Mouse (Mus musculus) c-Kit-positive CD71-positive TER-119-positive erythroid progenitor cells, embryonic 14.5 days (primary cell): ENCODE measurements around the gene Syk.
A peak's percentile ranks its signal among the peaks of the same experiment; 100 is the strongest.

ENCODE experiments used
- DNase-seq: peaks from one replicate; pipeline ENCODE4 v3.0.0-alpha.2; 2013; ENCODE audit warnings: low spot score

Syk gene

GRCm38 (mm10) chr13:52582878-52583661 lies at the start of gene Syk:
Gene Syk (plus strand): TSS chr13:52583173.
- no peak for DNase-seq

GRCm38 (mm10) chr13:52533644-52534043 lies 49.3 kb upstream of the Syk start:
- no peak for DNase-seq

DNA sequence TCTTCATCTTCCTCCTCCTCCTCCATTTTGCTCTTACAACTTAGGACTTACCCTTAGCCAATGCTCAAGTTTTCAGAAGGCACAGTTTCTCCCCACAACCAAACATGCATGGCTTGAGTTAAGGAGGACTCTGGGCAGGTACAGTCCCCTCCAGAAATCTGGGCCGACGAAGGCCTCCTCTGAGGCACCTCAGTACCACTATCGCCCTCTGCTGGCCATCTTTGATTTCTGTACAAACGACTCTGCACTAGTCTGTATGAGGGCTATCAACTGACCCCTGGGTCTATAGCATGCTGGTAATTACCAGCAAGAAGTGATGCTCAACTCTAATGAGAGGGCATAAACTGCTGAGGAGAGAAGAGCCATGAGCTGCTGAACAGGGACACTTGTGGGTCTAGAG lies 47.4 kb upstream of the Syk start:
- peak; percentile 25 for DNase-seq

GRCm38 (mm10) chr13:52537754-52538587 lies 45.0 kb upstream of the Syk start:
- DNase-seq = no peak

DNA sequence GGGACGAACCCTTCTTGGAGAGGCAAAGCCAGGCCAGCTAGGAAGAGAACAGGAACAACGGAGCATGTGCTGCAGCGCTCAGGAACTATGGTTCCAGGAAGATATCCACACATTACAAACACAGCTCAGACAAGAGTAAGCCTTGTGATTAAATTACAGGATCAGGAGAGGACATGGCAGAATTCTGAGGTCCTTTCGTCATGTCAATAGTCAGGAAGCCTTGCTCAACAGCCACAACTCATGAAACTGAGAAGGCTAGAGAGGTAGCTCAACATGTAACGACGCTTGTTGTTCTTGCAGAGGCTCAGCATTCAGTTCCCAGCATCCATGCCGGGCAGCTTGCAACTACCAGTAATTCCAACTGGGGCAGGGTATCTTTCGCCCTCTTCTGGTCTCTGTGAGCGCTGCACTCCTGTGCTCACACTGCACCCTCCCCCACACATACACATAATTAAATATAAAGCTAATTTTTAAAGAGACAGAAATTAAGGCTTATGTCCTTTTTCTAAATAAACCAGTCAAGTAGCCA lies 44.3 kb upstream of the Syk start:
- no peak for DNase-seq

DNA sequence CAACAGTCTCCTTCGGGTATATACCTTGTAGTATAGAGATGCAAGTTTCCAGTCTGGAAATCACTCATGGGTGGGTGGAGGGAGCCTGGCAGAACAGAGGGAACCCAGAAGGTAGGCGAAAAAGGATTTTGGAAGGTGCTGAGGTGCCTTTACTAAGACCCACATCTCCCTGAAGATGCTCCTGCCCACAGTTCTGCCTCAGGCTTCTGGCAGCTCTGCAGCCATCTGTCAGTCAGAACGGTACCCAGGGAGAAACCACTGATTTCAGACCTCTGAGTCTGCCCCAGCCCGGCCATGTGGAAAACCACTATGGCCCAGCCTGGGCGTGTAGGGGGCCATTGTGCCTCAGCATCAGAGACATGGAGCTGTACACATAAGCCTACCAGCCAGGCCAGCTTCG lies 43.5 kb upstream of the Syk start:
- no peak for DNase-seq

DNA sequence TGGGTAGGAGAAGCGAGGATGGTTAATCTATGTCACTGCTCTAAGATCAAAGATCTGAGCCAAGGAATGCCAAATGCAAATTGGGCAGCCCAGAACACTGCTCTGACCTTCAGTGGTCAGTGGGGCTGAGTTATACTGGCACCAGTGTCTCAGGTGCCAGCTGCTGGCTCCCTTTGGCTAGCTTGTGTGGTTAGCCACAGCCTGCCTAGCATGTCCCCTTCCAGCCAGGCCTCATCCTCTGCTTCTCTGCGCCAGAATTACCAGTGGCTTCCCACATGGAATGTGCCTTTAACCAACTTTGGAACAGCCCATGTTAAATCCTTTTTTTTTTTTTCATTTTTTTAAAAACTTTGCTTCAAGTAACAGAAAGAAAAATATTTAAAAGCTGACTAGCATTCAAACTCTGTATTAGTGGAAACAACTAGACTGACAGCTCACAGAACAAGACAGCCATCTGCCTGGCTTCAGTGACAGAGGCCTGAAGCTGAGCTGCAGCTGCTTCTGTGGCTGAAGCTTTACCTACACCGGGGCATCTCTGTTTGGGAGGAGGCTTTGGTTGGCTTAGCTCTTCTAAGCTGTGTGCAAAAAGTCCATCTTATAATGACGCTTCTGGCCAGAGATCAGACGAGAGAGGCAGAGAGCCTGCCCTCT lies 41.5 kb upstream of the Syk start:
- no peak for DNase-seq

GRCm38 (mm10) chr13:52542036-52542526 lies 40.9 kb upstream of the Syk start:
- no peak for DNase-seq

- no peak for DNase-seq
These were observed 40.3 kb upstream of the Syk start for GRCm38 (mm10) chr13:52542636-52543035.

DNA sequence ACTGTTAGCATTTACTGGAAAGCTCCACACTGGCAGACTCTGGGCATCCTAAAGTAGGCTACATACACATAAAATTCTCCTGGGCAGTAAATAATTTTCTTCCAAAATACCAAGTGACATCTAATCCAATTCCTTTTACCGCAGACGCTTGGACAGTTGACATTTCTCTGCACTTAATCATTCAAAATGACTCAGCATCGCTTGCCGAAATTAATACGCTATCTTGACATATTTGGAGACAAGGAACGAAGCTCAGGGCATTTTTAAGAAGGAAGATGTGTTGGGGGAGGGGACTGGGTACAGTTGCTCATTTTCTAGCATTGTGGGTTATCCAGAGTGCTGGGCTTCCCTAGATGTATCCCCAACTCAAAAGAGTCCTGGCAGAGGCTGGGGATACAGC lies 36.7 kb upstream of the Syk start:
- DNase-seq = no peak

- DNase-seq = no peak
These were observed 32.2 kb upstream of the Syk start for GRCm38 (mm10) chr13:52550690-52551193.

GRCm38 (mm10) chr13:52551275-52551674 lies 31.7 kb upstream of the Syk start:
- no peak for DNase-seq

GRCm38 (mm10) chr13:52552822-52553477 lies 30.0 kb upstream of the Syk start:
- DNase-seq = no peak

GRCm38 (mm10) chr13:52554722-52555121 lies 28.3 kb upstream of the Syk start:
- no peak for DNase-seq

GRCm38 (mm10) chr13:52557421-52557820 lies 25.6 kb upstream of the Syk start:
- DNase-seq = no peak

DNA sequence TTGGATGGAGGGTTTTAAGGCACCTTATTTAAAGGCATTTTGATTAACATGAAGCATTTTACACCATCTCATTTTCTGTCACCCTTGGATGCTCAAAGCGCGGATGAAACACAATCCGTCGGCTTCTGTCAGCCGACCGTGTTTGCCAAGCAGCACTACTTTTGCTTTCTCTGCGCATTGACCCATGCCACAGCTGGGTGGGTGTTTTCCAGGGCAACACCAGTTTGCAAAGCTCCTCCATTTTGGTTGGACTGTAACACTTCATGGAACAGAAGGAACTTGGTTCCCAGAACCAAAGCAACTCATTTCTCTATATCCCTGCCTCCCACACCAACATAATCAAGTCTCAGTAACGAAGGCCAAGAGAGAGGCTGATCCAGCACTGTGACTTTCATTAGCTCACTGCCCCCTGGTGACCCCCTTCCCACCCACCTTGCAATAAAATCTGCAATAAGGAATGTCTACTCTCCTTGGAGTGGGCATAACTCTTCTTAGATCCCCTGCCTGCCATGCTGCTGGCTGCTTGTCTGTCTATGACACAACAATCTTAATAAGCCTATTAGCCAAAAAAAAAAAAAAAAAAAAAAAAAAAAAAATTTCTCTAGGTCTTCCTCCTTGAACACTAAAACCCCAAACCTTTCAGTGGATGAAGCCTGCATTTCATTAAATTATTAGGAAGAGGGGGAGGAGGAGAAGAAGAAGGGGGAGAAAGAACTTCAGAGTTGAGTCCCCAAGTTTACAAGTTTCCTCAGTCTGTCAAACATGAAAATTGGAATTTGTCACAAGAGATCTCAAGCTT lies 21.4 kb upstream of the Syk start:
- DNase-seq = no peak

- DNase-seq = no peak
These were observed 20.8 kb upstream of the Syk start for GRCm38 (mm10) chr13:52562166-52562571.

- no peak for DNase-seq
These were observed 17.8 kb upstream of the Syk start for GRCm38 (mm10) chr13:52565103-52565739.

DNA sequence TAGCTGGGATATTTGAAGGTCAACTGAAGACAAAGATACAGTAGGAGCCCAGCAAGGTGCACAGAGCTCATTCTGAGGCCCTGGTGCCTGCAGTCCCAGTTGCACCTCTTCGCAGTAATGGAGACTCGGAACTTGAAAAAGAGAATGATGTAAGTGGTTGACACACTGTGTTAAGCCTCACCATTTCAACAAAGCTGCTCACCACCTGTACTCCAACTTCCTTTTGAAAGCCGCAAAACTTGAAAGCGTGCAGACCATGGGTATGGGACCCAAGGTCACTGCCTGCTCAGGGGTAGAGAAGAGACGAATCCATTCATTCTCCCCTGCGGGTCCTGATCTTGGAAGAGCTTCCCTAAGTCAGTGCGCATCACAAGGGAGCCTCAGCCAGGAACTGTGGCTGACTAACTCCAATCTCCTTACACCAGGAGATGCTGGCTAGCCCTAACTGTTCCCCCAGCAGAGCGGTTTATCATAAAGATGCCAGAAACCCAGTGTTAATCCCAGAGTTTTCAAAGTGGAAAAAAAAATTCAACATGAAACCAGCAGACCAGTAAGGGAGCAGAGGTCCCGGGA lies 16.7 kb upstream of the Syk start:
- DNase-seq = no peak

- DNase-seq = no peak
These were observed 16.2 kb upstream of the Syk start for GRCm38 (mm10) chr13:52566777-52567176.
